Mouse (Mus musculus) kidney, adult 2 months (tissue): Measurements from ENCODE around the gene Rad9a.

Experiments used
- CTCF ChIP-seq: fragments of 200-500 bp; conservative IDR thresholded peaks from 2 replicates; pipeline ENCODE4 v1.5.1; 2011; ENCODE audit warnings: low read depth, mild to moderate bottlenecking, control low read depth, low read length, moderate library complexity, mixed read lengths; ENCODE audit not compliant: insufficient read depth, insufficient read length
- POLR2A ChIP-seq: fragments of 200-500 bp; IDR thresholded peaks from one replicate; pipeline ENCODE4 v1.6.1; 2011; ENCODE audit warnings: low read depth, low read length, control low read depth

DNA sequence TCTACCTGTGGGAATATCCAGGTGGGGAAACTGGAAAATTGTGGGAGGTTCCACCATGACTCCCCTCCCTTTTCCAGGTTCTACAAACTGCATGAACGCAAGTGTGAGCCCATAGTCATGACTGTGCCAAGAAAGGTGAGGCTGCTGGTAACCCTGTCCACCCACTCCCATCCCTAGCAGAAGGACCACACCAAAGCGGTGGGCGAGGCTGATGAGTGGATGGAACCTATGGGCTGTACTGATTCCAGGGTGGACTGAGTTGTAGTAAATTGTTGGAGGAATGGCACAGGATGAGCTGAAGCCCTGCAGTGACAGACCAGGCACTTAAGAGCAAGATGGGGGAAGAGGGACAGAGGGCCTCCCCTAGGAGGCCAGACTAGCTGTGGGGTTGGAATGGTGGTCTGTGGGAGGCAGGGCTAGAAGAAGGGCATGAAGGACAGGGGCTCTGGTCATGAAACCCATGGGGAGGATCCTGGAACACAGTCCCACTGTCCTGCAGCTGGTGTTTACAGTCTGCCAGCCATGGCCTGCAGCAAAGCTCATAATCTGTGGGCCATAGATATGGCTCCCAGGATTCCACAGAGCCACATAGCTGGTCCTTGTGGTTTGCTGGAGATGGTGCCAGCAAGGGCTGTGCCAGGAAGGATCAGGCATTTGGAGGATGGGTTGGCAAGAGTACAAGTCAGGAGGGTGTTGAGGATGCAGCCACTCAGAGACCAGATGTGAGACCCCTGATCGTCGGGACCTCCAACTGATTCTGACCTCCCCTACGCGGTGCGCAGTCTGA lies 48.8 kb downstream of the Rad9a start:
- TF ChIP-seq POLR2A: no peak
- TF ChIP-seq CTCF: no peak
